Mouse (Mus musculus): ENCODE measurements around the gene Olfr146. TPM values are rescaled to one million over a fixed set of nuclear protein-coding genes. Genes with fewer than 3 reads are reported as not detected.

Olfr146 gene
- total and polyA plus RNA-seq, 3 experiments: not detected

DNA sequence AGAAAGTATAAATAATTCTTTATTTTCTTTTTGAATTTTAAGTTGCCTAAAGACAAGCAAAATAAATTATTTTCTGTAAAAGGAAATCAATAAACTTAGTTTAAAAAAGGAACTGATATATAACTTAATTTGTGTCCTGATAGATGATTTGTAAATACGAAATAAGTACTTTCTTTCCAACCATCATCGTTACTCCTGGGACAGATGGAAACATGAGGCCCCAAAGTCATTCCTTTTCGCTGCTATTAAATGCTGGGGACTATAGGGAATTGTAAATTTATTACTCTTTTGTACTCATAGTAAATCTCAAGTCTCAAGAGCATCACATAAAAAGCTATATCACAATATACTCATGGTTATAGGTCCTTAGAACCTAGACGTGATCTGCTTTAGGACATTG is 51.2 kb downstream of the Olfr146 start, which contains the start of gene Olfr933:
TSS of gene Olfr933 (plus strand) at position 301 of the 400 bp plus-strand sequence.
- Histone ChIP-seq H3K27ac (ENCODE audit: control insufficient read depth, low read depth, low read length) (no peak within 1 kb of the TSS), H3K4me3 (ENCODE audit: control insufficient read depth in 1 of 2, insufficient read depth in 1 of 2, low read depth in 2 of 2, low read length in 2 of 2) (no peak within 1 kb of the TSS), H3K9ac (ENCODE audit: control insufficient read depth, low read depth, low read length, poor library complexity, severe bottlenecking) (no peak within 1 kb of the TSS), H3K79me2 (ENCODE audit: control insufficient read depth, insufficient read depth, low read length, poor library complexity) (no peaks in the 10 kb centered on the region), H3K36me3 (ENCODE audit: control insufficient read depth in 1 of 2, insufficient read depth in 2 of 2, low read length in 2 of 2) (no peaks in the 10 kb centered on the region), H3K27me3 (ENCODE audit: control insufficient read depth in 1 of 2, insufficient read depth in 2 of 2, low read length in 2 of 2) (no peaks in the 10 kb centered on the region), H3K9me3 (replicated peaks; ENCODE audit: insufficient read depth, low read length) (no peaks in the 10 kb centered on the region), H3K4me1 (ENCODE audit: control insufficient read depth in 1 of 2, insufficient read depth in 2 of 2, low read length in 2 of 2) (no peaks in the 10 kb centered on the region)
- no peak for DNase-seq (ENCODE audit: low read depth, low spot score)
- TF ChIP-seq NELFE (IDR thresholded peaks at IDR 0.05; ENCODE audit: low read depth, low read length) (no peak), JUND (IDR thresholded peaks at IDR 0.05; ENCODE audit: low read depth, low read length) (no peak), CTCF (IDR thresholded peaks at IDR 0.05 in 2 of 3, conservative IDR thresholded peaks at IDR 0.05 in 1 of 3; ENCODE audit: control insufficient read depth in 1 of 3, insufficient read depth in 1 of 3, low read depth in 2 of 3, low read length in 3 of 3, poor library complexity in 1 of 3, severe bottlenecking in 1 of 3) (no peak), ETS1 (IDR thresholded peaks at IDR 0.05; ENCODE audit: low read depth, low read length) (no peak), TBP (IDR thresholded peaks at IDR 0.05; ENCODE audit: low read depth, low read length) (no peak), UBTF (IDR thresholded peaks at IDR 0.05; ENCODE audit: borderline replicate concordance, insufficient read depth, low read depth, low read length) (no peak)

Other genes with a start within 250 kb of the Olfr146 start
- gene Olfr922, start 208.8 kb downstream of the Olfr146 start, total RNA-seq (2012; rRNA removed): not detected in 2 replicates
- gene Olfr922, start 208.8 kb downstream of the Olfr146 start, polyA plus RNA-seq (2012; ENCODE audit: insufficient read depth in 1 of 2, insufficient read length in 2 of 2, low read depth in 1 of 2, low replicate concordance in 2 of 2, missing spikeins in 1 of 2): not detected
- gene Olfr923, start 196.8 kb downstream of the Olfr146 start, total RNA-seq (2012; rRNA removed): not detected in 2 replicates
- not detected for gene Olfr923, start 196.8 kb downstream of the Olfr146 start, polyA plus RNA-seq (2012; ENCODE audit: insufficient read depth in 1 of 2, insufficient read length in 2 of 2, low read depth in 1 of 2, low replicate concordance in 2 of 2, missing spikeins in 1 of 2)
- not detected in 2 replicates for gene Olfr924, start 178.9 kb downstream of the Olfr146 start, total RNA-seq (2012; rRNA removed)
- gene Olfr924, start 178.9 kb downstream of the Olfr146 start, polyA plus RNA-seq (2012; ENCODE audit: insufficient read depth in 1 of 2, insufficient read length in 2 of 2, low read depth in 1 of 2, low replicate concordance in 2 of 2, missing spikeins in 1 of 2): not detected
- not detected in 2 replicates for gene Olfr26, start 168.3 kb downstream of the Olfr146 start, total RNA-seq (2012; rRNA removed)
- not detected for gene Olfr26, start 168.3 kb downstream of the Olfr146 start, polyA plus RNA-seq (2012; ENCODE audit: insufficient read depth in 1 of 2, insufficient read length in 2 of 2, low read depth in 1 of 2, low replicate concordance in 2 of 2, missing spikeins in 1 of 2)
- not detected in 2 replicates for gene Olfr926, start 146.3 kb downstream of the Olfr146 start, total RNA-seq (2012; rRNA removed)
- gene Olfr926, start 146.3 kb downstream of the Olfr146 start, polyA plus RNA-seq (2012; ENCODE audit: insufficient read depth in 1 of 2, insufficient read length in 2 of 2, low read depth in 1 of 2, low replicate concordance in 2 of 2, missing spikeins in 1 of 2): not detected
- gene Olfr930, start 93.6 kb downstream of the Olfr146 start, total RNA-seq (2012; rRNA removed): not detected in 2 replicates
- gene Olfr930, start 93.6 kb downstream of the Olfr146 start, polyA plus RNA-seq (2012; ENCODE audit: insufficient read depth in 1 of 2, insufficient read length in 2 of 2, low read depth in 1 of 2, low replicate concordance in 2 of 2, missing spikeins in 1 of 2): not detected
- gene Olfr933, start 51.1 kb downstream of the Olfr146 start, total RNA-seq (2012; rRNA removed): not detected in 2 replicates
- gene Olfr933, start 51.1 kb downstream of the Olfr146 start, polyA plus RNA-seq (2012; ENCODE audit: insufficient read depth in 1 of 2, insufficient read length in 2 of 2, low read depth in 1 of 2, low replicate concordance in 2 of 2, missing spikeins in 1 of 2): not detected
- gene Olfr934, start 35.1 kb downstream of the Olfr146 start, total RNA-seq (2012; rRNA removed): not detected in 2 replicates
- gene Olfr934, start 35.1 kb downstream of the Olfr146 start, polyA plus RNA-seq (2012; ENCODE audit: insufficient read depth in 1 of 2, insufficient read length in 2 of 2, low read depth in 1 of 2, low replicate concordance in 2 of 2, missing spikeins in 1 of 2): not detected
- gene Olfr935, start 23.7 kb downstream of the Olfr146 start, total RNA-seq (2012; rRNA removed): not detected in 2 replicates
- gene Olfr935, start 23.7 kb downstream of the Olfr146 start, polyA plus RNA-seq (2012; ENCODE audit: insufficient read depth in 1 of 2, insufficient read length in 2 of 2, low read depth in 1 of 2, low replicate concordance in 2 of 2, missing spikeins in 1 of 2): not detected
- gene Olfr937, start 41.6 kb upstream of the Olfr146 start, total RNA-seq (2012; rRNA removed): not detected in 2 replicates
- not detected for gene Olfr937, start 41.6 kb upstream of the Olfr146 start, polyA plus RNA-seq (2012; ENCODE audit: insufficient read depth in 1 of 2, insufficient read length in 2 of 2, low read depth in 1 of 2, low replicate concordance in 2 of 2, missing spikeins in 1 of 2)
- gene Olfr938, start 55.5 kb upstream of the Olfr146 start, total RNA-seq (2012; rRNA removed): not detected in 2 replicates
- gene Olfr938, start 55.5 kb upstream of the Olfr146 start, polyA plus RNA-seq (2012; ENCODE audit: insufficient read depth in 1 of 2, insufficient read length in 2 of 2, low read depth in 1 of 2, low replicate concordance in 2 of 2, missing spikeins in 1 of 2): not detected
- gene Olfr27, start 104.8 kb upstream of the Olfr146 start, total RNA-seq (2012; rRNA removed): not detected in 2 replicates
- not detected for gene Olfr27, start 104.8 kb upstream of the Olfr146 start, polyA plus RNA-seq (2012; ENCODE audit: insufficient read depth in 1 of 2, insufficient read length in 2 of 2, low read depth in 1 of 2, low replicate concordance in 2 of 2, missing spikeins in 1 of 2)
- gene Olfr943, start 142.9 kb upstream of the Olfr146 start, total RNA-seq (2012; rRNA removed): not detected in 2 replicates
- gene Olfr943, start 142.9 kb upstream of the Olfr146 start, polyA plus RNA-seq (2012; ENCODE audit: insufficient read depth in 1 of 2, insufficient read length in 2 of 2, low read depth in 1 of 2, low replicate concordance in 2 of 2, missing spikeins in 1 of 2): not detected
- not detected in 2 replicates for gene Olfr944, start 178.5 kb upstream of the Olfr146 start, total RNA-seq (2012; rRNA removed)
- not detected for gene Olfr944, start 178.5 kb upstream of the Olfr146 start, polyA plus RNA-seq (2012; ENCODE audit: insufficient read depth in 1 of 2, insufficient read length in 2 of 2, low read depth in 1 of 2, low replicate concordance in 2 of 2, missing spikeins in 1 of 2)
- gene Olfr1537, start 226.6 kb upstream of the Olfr146 start, total RNA-seq (2012; rRNA removed): not detected in 2 replicates
- not detected for gene Olfr1537, start 226.6 kb upstream of the Olfr146 start, polyA plus RNA-seq (2012; ENCODE audit: insufficient read depth in 1 of 2, insufficient read length in 2 of 2, low read depth in 1 of 2, low replicate concordance in 2 of 2, missing spikeins in 1 of 2)